Mouse (Mus musculus): ENCODE results near the gene Gphb5. TPM values are rescaled to one million over a fixed set of nuclear protein-coding genes. Genes with fewer than 3 reads are reported as not detected.

The Gphb5 gene
- polyA plus RNA-seq, 1 experiment = not detected

- TF ChIP-seq CTCF (IDR thresholded peaks at IDR 0.05; ENCODE audit: control insufficient read depth, insufficient read depth, insufficient replicate concordance, low read depth, low read length) = no peak
- TF ChIP-seq POLR2A (IDR thresholded peaks at IDR 0.05; ENCODE audit: control insufficient read depth, low read depth, low read length) = no peak
- H3K27ac ChIP-seq (ENCODE audit: control insufficient read depth, insufficient read depth, low read depth, low read length) = no peak overlapping the region
- no peaks in the 10 kb centered on the region for H3K27me3 ChIP-seq (ENCODE audit: control insufficient read depth, insufficient read depth, low read length)
- H3K4me3 ChIP-seq (ENCODE audit: control insufficient read depth, low read depth, low read length) = no peak overlapping the region
- H3K36me3 ChIP-seq (ENCODE audit: control insufficient read depth, insufficient read depth, low read length) = no peaks in the 10 kb centered on the region
- H3K4me1 ChIP-seq (ENCODE audit: control insufficient read depth, insufficient read depth, low read length) = peaks cover 5% of the 10 kb centered on the region; the same call in 1 of the 2 replicates
These were observed 52.2 kb downstream of the Gphb5 start for GRCm38 (mm10) chr12:75364416-75364815.

GRCm38 (mm10) chr12:75362456-75362855 lies 54.1 kb downstream of the Gphb5 start:
- Histone ChIP-seq H3K4me3 (ENCODE audit: control insufficient read depth, low read depth, low read length) (peak overlapping the region; percentile 37), H3K36me3 (ENCODE audit: control insufficient read depth, insufficient read depth, low read length) (no peaks in the 10 kb centered on the region), H3K27me3 (ENCODE audit: control insufficient read depth, insufficient read depth, low read length) (no peaks in the 10 kb centered on the region), H3K4me1 (ENCODE audit: control insufficient read depth, insufficient read depth, low read length) (peaks cover 5% of the 10 kb centered on the region; the same call in 1 of the 2 replicates), H3K27ac (ENCODE audit: control insufficient read depth, insufficient read depth, low read depth, low read length) (no peak overlapping the region)
- TF ChIP-seq POLR2A (IDR thresholded peaks at IDR 0.05; ENCODE audit: control insufficient read depth, low read depth, low read length) (no peak), CTCF (IDR thresholded peaks at IDR 0.05; ENCODE audit: control insufficient read depth, insufficient read depth, insufficient replicate concordance, low read depth, low read length) (no peak)

Other genes with a start within 250 kb of the Gphb5 start
- gene Kcnh5, start 239.4 kb downstream of the Gphb5 start, polyA plus RNA-seq (2012; rRNA removed) = 0.14 and 0.26 TPM in 2 replicates
- gene Rhoj, start 108.5 kb downstream of the Gphb5 start, polyA plus RNA-seq (2012; rRNA removed) = 2.9 and 3.0 TPM in 2 replicates
- gene Ppp2r5e, start 179.5 kb upstream of the Gphb5 start, polyA plus RNA-seq (2012; rRNA removed) = 74.8 and 93.9 TPM in 2 replicates

All from testis, adult 2 months (tissue).